ENCODE assay signal across 8 mouse cellular contexts in the genomic region with DNA sequence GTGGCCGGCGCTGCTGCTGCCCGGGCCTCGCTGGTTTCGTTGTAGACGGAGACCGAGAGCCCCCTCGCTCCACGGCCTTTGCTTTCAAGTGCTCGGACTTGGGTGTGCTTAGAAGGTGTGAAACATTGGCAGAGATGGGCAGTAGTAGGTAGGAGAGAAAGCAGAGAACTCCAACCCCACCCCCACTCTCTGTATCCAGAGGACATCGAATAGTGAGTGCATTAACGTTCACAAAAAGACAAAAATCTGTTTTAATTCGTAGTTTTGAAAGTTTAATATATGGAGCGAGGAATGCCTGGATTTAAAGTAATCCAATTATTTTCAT.
A peak's percentile ranks its signal among the peaks of the same experiment; 100 is the strongest.
DNase-seq lines count a peak whose midpoint lies in the region; ATAC-seq and TF ChIP-seq lines count a peak whose summit lies in the region.

No protein-coding gene starts in this region.

- ATAC-seq in embryonic facial prominence, embryonic 14.5 days (ENCODE audit: low read depth): no peak
- peak; percentile 74; the same call in 1 of the 2 replicates for ATAC-seq in intestine, embryonic 14.5 days (replicated peaks; ENCODE audit: low FRiP score, low TSS enrichment, low read depth)
- ATAC-seq in midbrain, postnatal 0 days (ENCODE audit: low FRiP score): no peak

- DNase-seq in layer of hippocampus, adult 2 months (ENCODE audit: low spot score in 2 of 2): no peak
- no peak for DNase-seq in layer of hippocampus, postnatal 36 days
- DNase-seq in embryonic facial prominence, embryonic 14.5 days (ENCODE audit: low spot score): no peak
- no peak for DNase-seq in intestine, embryonic 14.5 days (ENCODE audit: low spot score)
- DNase-seq in midbrain, postnatal 0 days (ENCODE audit: low spot score): no peak
- DNase-seq in spleen, postnatal 4 days (ENCODE audit: low spot score in 2 of 2): no peak
- no peak for DNase-seq in frontal cortex, postnatal 14 days (ENCODE audit: low spot score in 2 of 2)
- no peak for DNase-seq in retina, embryonic 14.5 days (ENCODE audit: low spot score)

- H3K4me2 ChIP-seq in embryonic facial prominence, embryonic 14.5 days (ENCODE audit: low read depth, low read length): peak overlapping the region; percentile 93
- peak overlapping the region; percentile 93 for H3K4me2 ChIP-seq in intestine, embryonic 14.5 days (ENCODE audit: low read length)
- peak overlapping the region; percentile 90 for H3K4me2 ChIP-seq in midbrain, postnatal 0 days (ENCODE audit: low read depth, low read length, poor library complexity, severe bottlenecking)

- peaks cover 35% of the 10 kb centered on the region for H3K4me1 ChIP-seq in embryonic facial prominence, embryonic 14.5 days (ENCODE audit: control insufficient read depth, insufficient read depth, low read length)
- H3K4me1 ChIP-seq in intestine, embryonic 14.5 days (replicated peaks; ENCODE audit: control insufficient read depth, insufficient read depth, low read length): peaks cover 43% of the 10 kb centered on the region
- H3K4me1 ChIP-seq in midbrain, postnatal 0 days (ENCODE audit: insufficient read depth, low read length): no peaks in the 10 kb centered on the region

- H3K9me3 ChIP-seq in embryonic facial prominence, embryonic 14.5 days (ENCODE audit: control insufficient read depth, low read length): no peaks in the 10 kb centered on the region
- H3K9me3 ChIP-seq in intestine, embryonic 14.5 days (ENCODE audit: control insufficient read depth, low read length): no peaks in the 10 kb centered on the region
- H3K9me3 ChIP-seq in midbrain, postnatal 0 days (ENCODE audit: low read length): no peaks in the 10 kb centered on the region

- TF ChIP-seq CTCF in layer of hippocampus, adult 2 months (conservative IDR thresholded peaks at IDR 0.05): no peak
- no peak for TF ChIP-seq CTCF in midbrain, postnatal 0 days (IDR thresholded peaks at IDR 0.05)

- H3K9ac ChIP-seq in embryonic facial prominence, embryonic 14.5 days (ENCODE audit: low read depth, low read length): peak overlapping the region; percentile 81
- H3K9ac ChIP-seq in intestine, embryonic 14.5 days (ENCODE audit: low read length): peak overlapping the region; percentile 66
- peak overlapping the region; percentile 33 for H3K9ac ChIP-seq in midbrain, postnatal 0 days (replicated peaks; ENCODE audit: low read length, poor library complexity, severe bottlenecking)

- H3K27me3 ChIP-seq in embryonic facial prominence, embryonic 14.5 days (replicated peaks; ENCODE audit: control insufficient read depth, insufficient read depth, low read length): no peaks in the 10 kb centered on the region
- no peaks in the 10 kb centered on the region for H3K27me3 ChIP-seq in intestine, embryonic 14.5 days (replicated peaks; ENCODE audit: control insufficient read depth, insufficient read depth, low read length)
- H3K27me3 ChIP-seq in midbrain, postnatal 0 days (ENCODE audit: insufficient read depth, low read length): no peaks in the 10 kb centered on the region

- no peaks in the 10 kb centered on the region for H3K36me3 ChIP-seq in embryonic facial prominence, embryonic 14.5 days (ENCODE audit: control insufficient read depth, insufficient read depth, low read length)
- H3K36me3 ChIP-seq in intestine, embryonic 14.5 days (ENCODE audit: control insufficient read depth, insufficient read depth, low read length): no peaks in the 10 kb centered on the region
- H3K36me3 ChIP-seq in midbrain, postnatal 0 days (ENCODE audit: insufficient read depth, low read length): no peaks in the 10 kb centered on the region

- H3K27ac ChIP-seq in layer of hippocampus, adult 2 months: peak overlapping the region; percentile 95
- H3K27ac ChIP-seq in embryonic facial prominence, embryonic 14.5 days (replicated peaks; ENCODE audit: low read depth, low read length): peak overlapping the region; percentile 93
- peak overlapping the region; percentile 90; the same call in 1 of the 2 replicates for H3K27ac ChIP-seq in intestine, embryonic 14.5 days (ENCODE audit: low read depth)
- peak overlapping the region; percentile 39 for H3K27ac ChIP-seq in midbrain, postnatal 0 days (ENCODE audit: low read depth, low read length)

- WGBS in embryonic facial prominence, embryonic 14.5 days: under 1% methylated on average over 13 of the region's 14 CpGs
- 1% methylated on average over 14 of the region's 14 CpGs for WGBS in intestine, embryonic 14.5 days
- WGBS in midbrain, postnatal 0 days: 1% methylated on average over 14 of the region's 14 CpGs

- H3K4me3 ChIP-seq in layer of hippocampus, adult 2 months: peak overlapping the region; percentile 69
- peak overlapping the region; percentile 51 for H3K4me3 ChIP-seq in embryonic facial prominence, embryonic 14.5 days (ENCODE audit: low read depth, low read length)
- H3K4me3 ChIP-seq in intestine, embryonic 14.5 days (ENCODE audit: low read depth, low read length): peak overlapping the region; percentile 40
- peak overlapping the region; percentile 54 for H3K4me3 ChIP-seq in midbrain, postnatal 0 days (ENCODE audit: low read depth, low read length)

Comparison
In these comparisons a context has a peak if more than half of its experiments do, and no peak if none do; other contexts are left out.
1. H3K27ac ChIP-seq: peak in every context shown above with its lines; median percentile 95 in layer of hippocampus, adult 2 months; 93 in embryonic facial prominence, embryonic 14.5 days; 90 in intestine, embryonic 14.5 days; 39 in midbrain, postnatal 0 days.